Mouse (Mus musculus): ENCODE measurements at regions not wholly inside any gene's neighbourhood (a gene's known extent, or its start where the extent isn't known, plus 50 kb on each side); places are given as distances from the start of the nearest gene placed in this dataset.
"Not testable (repeated sequence)": the region's sequence is repeated elsewhere in the genome, so short reads cannot be mapped to it uniquely, and the experiment has no call there.

DNA sequence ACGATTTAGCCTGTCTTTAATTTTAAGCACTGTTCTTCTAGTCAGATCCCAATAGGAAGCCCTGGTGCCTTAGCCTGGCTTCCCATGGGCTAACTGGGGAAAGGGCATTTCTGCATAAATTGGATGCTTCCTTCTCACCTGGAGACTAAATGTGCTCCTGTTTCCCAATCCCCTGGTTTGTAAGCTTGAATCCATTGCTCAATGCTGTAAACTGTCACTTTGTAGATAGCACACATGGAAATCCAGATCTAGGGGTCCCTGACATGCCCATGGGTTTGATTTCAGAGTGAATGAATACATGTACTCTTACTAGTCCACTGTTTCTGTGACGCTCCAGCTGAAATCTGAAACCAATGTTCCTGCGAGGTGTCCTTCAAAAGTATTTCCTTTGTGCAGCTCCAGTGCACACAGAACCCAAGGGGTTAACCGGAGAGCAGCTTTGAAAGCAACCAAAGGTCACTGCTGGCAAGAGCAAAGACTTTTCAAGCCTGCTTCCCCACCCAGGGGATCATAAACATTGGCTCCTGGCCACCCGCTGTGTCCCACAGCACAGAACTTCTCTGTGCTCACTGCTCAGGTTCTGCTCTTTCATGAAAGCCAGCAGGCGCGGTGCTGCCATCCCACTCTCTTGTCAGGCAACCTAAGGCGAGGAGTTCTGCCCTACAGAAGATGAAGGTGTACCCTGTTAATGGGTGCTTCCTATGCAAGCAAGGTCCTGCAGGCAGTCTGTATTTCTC lies 188.0 kb upstream of the Vmn1r3 start:
- H3K27ac ChIP-seq; intact Hi-C loops (cut with DNase I); H3K4me3 ChIP-seq; DNase-seq (ENCODE audit: extremely low spot score in 1 of 2, low spot score in 2 of 2): not testable (repeated sequence)

DNA sequence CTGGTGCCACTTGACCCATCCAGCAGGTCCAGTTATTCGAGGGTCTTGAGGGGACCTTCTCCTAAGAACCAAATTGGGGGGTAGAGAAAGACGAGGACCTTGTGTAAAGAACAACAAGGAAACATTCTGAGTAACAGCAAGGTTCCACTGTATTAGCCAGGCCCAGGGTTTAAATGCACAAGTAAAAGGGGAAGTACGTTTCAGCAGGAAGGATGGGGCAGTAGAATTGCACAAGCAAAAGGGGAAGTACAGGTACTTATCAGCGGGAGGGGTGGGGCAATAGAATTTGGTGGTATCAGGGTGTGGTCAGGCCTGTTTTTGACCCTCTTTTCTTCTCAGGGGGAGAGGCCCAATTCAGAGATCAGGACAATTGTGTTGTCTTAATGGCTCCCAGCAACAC lies 182.9 kb upstream of the Vmn1r3 start:
- intact Hi-C loops (cut with DNase I); H3K27ac ChIP-seq; H3K4me3 ChIP-seq; DNase-seq (ENCODE audit: extremely low spot score in 1 of 2, low spot score in 2 of 2): not testable (repeated sequence)

DNA sequence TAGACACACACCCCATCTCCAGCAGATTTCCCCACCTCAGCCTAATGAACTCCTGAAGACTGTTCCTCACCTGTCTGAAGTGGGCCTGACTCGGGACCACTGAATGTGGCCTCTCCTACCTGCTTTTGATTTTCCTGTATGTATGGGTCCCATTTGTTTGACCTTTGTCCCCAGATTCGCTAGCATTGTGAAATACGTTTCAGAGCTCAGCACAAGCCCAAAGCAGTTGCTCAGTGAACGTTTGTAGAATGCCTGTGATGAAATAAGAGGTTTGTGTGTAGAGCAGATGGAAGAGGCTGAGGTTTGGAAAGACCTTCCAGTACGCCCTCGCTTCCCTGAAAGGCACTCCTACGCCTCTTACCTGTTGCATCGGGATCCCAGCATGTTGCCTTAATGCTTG lies 158.3 kb upstream of the Vmn1r3 start:
- H3K4me3 ChIP-seq; intact Hi-C loops (cut with DNase I); H3K27ac ChIP-seq; DNase-seq (ENCODE audit: extremely low spot score in 1 of 2, low spot score in 2 of 2): not testable (repeated sequence)

DNA sequence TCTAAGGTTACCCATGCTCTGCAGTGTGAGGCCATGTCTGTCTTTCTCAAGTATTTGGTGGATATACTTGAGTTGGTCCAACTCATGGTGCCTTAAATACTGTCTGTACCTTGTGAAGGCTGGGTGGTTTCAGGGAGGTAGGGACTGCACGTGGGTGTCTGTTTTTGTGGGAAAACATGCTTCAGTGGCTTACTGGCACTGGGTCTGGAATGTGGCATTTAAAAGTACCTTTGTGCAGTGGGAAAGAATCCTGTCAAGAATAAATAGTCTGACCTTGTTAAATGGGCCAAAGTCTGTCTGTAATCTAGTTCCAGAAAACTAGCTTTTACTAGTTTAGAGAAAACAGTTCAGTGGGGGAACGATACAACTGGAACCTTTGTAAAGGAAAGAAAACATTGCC lies 157.5 kb upstream of the Vmn1r3 start:
- H3K27ac ChIP-seq; DNase-seq (ENCODE audit: extremely low spot score in 1 of 2, low spot score in 2 of 2); intact Hi-C loops (cut with DNase I); H3K4me3 ChIP-seq: not testable (repeated sequence)

DNA sequence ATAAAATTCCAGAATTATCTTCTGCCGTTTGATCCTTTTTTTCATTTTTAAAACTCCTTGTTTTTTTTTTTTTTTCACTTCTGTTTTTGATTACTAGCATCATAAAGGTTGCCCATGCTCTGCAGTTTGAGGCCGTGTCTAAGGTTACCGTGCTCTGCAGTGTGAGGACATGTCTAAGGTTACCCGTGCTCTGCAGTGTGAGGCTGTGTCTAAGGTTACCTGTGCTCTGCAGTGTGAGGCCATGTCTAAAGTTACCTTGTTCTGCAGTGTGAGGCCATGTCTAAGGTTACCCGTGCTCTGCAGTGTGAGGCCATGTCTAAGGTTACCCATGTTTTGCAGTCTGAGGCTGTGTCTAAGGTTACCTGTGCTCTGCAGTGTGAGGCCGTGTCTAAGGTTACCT lies 157.0 kb upstream of the Vmn1r3 start:
- intact Hi-C loops (cut with DNase I); H3K4me3 ChIP-seq; H3K27ac ChIP-seq; DNase-seq (ENCODE audit: extremely low spot score in 1 of 2, low spot score in 2 of 2): not testable (repeated sequence)

All from left cerebral cortex, adult 2 months (tissue).